Mouse (Mus musculus) ES-E14 (cell line): ENCODE results near the gene Cmpk1.

Source experiments
- CHD2 ChIP-seq: IDR thresholded peaks from 2 replicates; pipeline ENCODE4 v1.6.1; 2014; ENCODE audit warnings: mild to moderate bottlenecking, low read depth, low read length, inconsistent platforms
- HCFC1 ChIP-seq: IDR thresholded peaks from 2 replicates; pipeline ENCODE4 v1.6.1; 2012; ENCODE audit warnings: low read length, inconsistent platforms, borderline replicate concordance; ENCODE audit not compliant: insufficient read depth
- MAFK ChIP-seq: IDR thresholded peaks from 2 replicates; pipeline ENCODE4 v1.6.1; 2014; ENCODE audit warnings: mild to moderate bottlenecking, low read depth, low read length, inconsistent platforms; ENCODE audit not compliant: insufficient read depth
- ZC3H11A ChIP-seq: IDR thresholded peaks from 2 replicates; pipeline ENCODE4 v1.6.1; 2012; ENCODE audit warnings: low read depth, mild to moderate bottlenecking, inconsistent platforms, low read length, borderline replicate concordance
- ZNF384 ChIP-seq: IDR thresholded peaks from 2 replicates; pipeline ENCODE4 v1.6.1; 2012; ENCODE audit warnings: low read depth, low read length, inconsistent platforms

- TF ChIP-seq ZC3H11A = no peak
- no peak for TF ChIP-seq CHD2
- no peak for TF ChIP-seq MAFK
- TF ChIP-seq HCFC1 = no peak
- TF ChIP-seq ZNF384 = no peak
Observed at GRCm38 (mm10) chr4:114932747-114933146, 54.3 kb downstream of the Cmpk1 start.
